Mouse (Mus musculus) ES-E14 (cell line): ENCODE data around the gene Cyp2d11.

Experiments used
- CHD2 ChIP-seq: IDR thresholded peaks from 2 replicates; pipeline ENCODE4 v1.6.1; 2014; ENCODE audit warnings: mild to moderate bottlenecking, low read depth, low read length, inconsistent platforms
- HCFC1 ChIP-seq: IDR thresholded peaks from 2 replicates; pipeline ENCODE4 v1.6.1; 2012; ENCODE audit warnings: low read length, inconsistent platforms, borderline replicate concordance; ENCODE audit not compliant: insufficient read depth
- MAFK ChIP-seq: IDR thresholded peaks from 2 replicates; pipeline ENCODE4 v1.6.1; 2014; ENCODE audit warnings: mild to moderate bottlenecking, low read depth, low read length, inconsistent platforms; ENCODE audit not compliant: insufficient read depth
- ZC3H11A ChIP-seq: IDR thresholded peaks from 2 replicates; pipeline ENCODE4 v1.6.1; 2012; ENCODE audit warnings: low read depth, mild to moderate bottlenecking, inconsistent platforms, low read length, borderline replicate concordance
- ZNF384 ChIP-seq: IDR thresholded peaks from 2 replicates; pipeline ENCODE4 v1.6.1; 2012; ENCODE audit warnings: low read depth, low read length, inconsistent platforms

DNA sequence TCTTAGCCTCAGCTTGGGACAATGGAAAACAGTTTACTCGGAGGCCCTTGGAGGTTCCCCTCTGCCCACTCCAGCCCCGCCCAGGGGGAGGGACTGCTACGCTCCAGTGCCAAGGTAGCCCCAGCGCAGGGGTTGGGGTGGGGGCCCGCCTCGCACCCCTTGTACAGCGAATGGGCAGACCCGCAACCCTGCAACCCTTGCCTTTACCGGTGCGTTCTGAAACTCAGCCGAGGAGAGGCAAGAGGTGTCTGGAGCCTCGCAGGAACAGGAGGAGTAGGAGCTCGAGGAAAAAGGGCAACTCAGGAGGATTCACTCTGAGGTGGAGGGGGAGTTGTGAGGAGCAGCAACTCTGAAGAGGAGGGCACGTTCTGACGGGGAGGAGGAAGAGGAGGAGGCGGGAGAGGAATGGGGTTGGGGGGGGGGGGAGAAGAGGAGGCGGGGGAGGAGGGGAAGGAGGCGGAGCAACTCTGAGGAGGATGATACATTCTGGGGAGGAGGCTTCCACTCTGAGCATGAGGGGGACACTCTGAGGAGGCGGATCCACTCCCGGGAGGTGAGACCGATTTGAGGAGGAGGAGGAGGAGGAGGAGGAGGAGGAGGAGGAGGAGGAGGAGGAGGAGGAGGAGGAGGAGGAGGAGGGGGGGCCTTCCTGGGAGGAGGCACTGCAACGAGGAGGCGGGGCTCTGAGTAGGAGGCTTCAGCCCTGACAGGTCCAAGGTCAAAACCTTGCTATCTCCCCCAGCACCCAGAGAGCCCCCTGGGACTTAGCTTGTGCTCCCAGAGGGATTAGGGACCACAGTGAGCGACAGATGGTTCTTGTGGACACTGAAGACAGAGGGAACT, 13.7 kb downstream of the Cyp2d11 start, which contains the start of gene Cyp2d22:
- TF ChIP-seq MAFK = no peak
- no peak for TF ChIP-seq CHD2
- TF ChIP-seq ZC3H11A = no peak
- no peak for TF ChIP-seq ZNF384
- TF ChIP-seq HCFC1 = no peak
